Mouse (Mus musculus) liver, embryonic 14.5 days (tissue): ENCODE results near the gene Ppp1r12b. TPM values are rescaled to one million over a fixed set of nuclear protein-coding genes. Genes with fewer than 3 reads are reported as not detected.

ENCODE experiments used
- ATAC-seq: fragments of 200-750 bp; cut with Nextera tagmentation; 2 replicates; pipeline ENCODE4 v1.8.0; 2017; ENCODE audit warnings: moderate number of reproducible peaks, mild to moderate bottlenecking, moderate library complexity; ENCODE audit not compliant: insufficient read depth
- DNase-seq, 3 experiments: peaks; one replicate each; pipeline ENCODE4 v3.0.0-alpha.2; 2012 to 2013; ENCODE audit warnings: low read depth in 3 of 3, low spot score in 3 of 3
- H3K27ac ChIP-seq: fragments of 300-500 bp; sonication (generic); 2 replicates; pipeline ENCODE4 v1.5.1; 2014; ENCODE audit warnings: moderate library complexity, mild to moderate bottlenecking, control low read depth, inconsistent platforms
- H3K27me3 ChIP-seq: fragments of 300-500 bp; sonication (generic); 2 replicates; pipeline ENCODE4 v1.6.1; 2014; ENCODE audit warnings: mild to moderate bottlenecking, low read length, moderate library complexity; ENCODE audit not compliant: control insufficient read depth, insufficient read depth
- H3K36me3 ChIP-seq: fragments of 300-500 bp; sonication (generic); replicated peaks from 2 replicates; pipeline ENCODE4 v1.6.1; 2014; ENCODE audit warnings: low read depth; ENCODE audit not compliant: control insufficient read depth, insufficient read depth
- H3K4me1 ChIP-seq, 2 experiments: fragments of 200-500 bp in 1 of 2; fragments of 300-500 bp in 1 of 2; sonication (generic) in 1 of 2; replicated peaks; 2 replicates each; pipeline ENCODE4 v1.6.1; 2012 to 2014; ENCODE audit warnings: antibody characterized with exemption in 1 of 2, inconsistent platforms in 1 of 2, low read length in 1 of 2; ENCODE audit not compliant: control insufficient read depth in 2 of 2, insufficient read depth in 2 of 2
- H3K4me2 ChIP-seq: fragments of 300-500 bp; sonication (generic); 2 replicates; pipeline ENCODE4 v1.6.1; 2014; ENCODE audit warnings: low read depth, mild to moderate bottlenecking, control low read depth, moderate library complexity
- H3K4me3 ChIP-seq, 2 experiments: fragments of 200-500 bp in 1 of 2; fragments of 300-500 bp in 1 of 2; sonication (generic) in 1 of 2; 2 replicates each; pipeline ENCODE4 v1.5.1; 2012 to 2014; ENCODE audit warnings: low read depth in 2 of 2, low read length in 2 of 2, mild to moderate bottlenecking in 2 of 2, control low read depth in 1 of 2, inconsistent platforms in 1 of 2, moderate library complexity in 1 of 2; ENCODE audit not compliant: insufficient read depth in 1 of 2
- H3K9ac ChIP-seq: fragments of 300-500 bp; sonication (generic); replicated peaks from 2 replicates; pipeline ENCODE4 v1.6.1; 2014; ENCODE audit warnings: mild to moderate bottlenecking, control low read depth, moderate library complexity
- H3K9me3 ChIP-seq: fragments of 300-500 bp; sonication (generic); 2 replicates; pipeline ENCODE4 v1.6.1; 2016; ENCODE audit warnings: low read length, mixed read lengths; ENCODE audit not compliant: control insufficient read depth
- CTCF ChIP-seq: IDR thresholded peaks from 2 replicates; pipeline ENCODE4 v1.5.1; 2016; ENCODE audit warnings: antibody characterized with exemption, low read depth, control low read depth
- EP300 ChIP-seq: IDR thresholded peaks from 2 replicates; pipeline ENCODE4 v1.6.1; 2016; ENCODE audit warnings: antibody characterized with exemption, low read depth
- WGBS: fragments of 180-500 bp; shearing (Covaris S2); extraction: QIAGEN DNeasy Blood & Tissue Kit; methylation state at CpG from one replicate; pipeline ENCODE4 v1.1.7; 2014; ENCODE audit not compliant: insufficient replicate concordance; 5-methylcytosine and 5-hydroxymethylcytosine counted together
- polyA plus RNA-seq, 2 experiments: library from polyadenylated mRNA; depleted of rRNA in 1 of 2; stranded (reverse) in 1 of 2; unstranded in 1 of 2; fragments of >200 nt; fragmentation: Nextera tagmentation in 1 of 2; extraction: Ambion mirVana in 1 of 2; gene quantifications; 2 replicates each; pipeline versions ENCODE4 v1.2.1 to v1.2.3; 2012 to 2014

Ppp1r12b gene
- polyA plus RNA-seq, 2 experiments, result 1.6 to 1.7 TPM

DNA sequence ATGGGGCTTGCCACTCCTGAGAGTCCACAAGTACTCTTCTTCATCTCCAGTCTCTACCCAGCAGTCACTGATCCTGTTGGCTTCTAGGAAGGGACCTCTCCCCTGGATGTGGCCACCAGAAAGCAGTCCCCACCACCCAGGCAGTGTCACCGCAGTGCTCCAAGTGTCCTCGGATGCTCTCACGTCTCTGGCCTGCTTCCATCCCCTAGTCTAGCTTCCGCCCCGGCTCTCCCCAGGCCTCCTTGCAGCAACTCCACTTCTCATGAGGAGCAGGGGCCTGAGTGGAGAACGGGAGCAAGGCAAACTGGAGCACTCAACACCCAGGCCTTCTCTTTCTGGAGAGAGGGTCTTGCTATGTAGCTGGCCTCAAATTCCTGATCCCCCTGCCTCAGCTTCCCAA, 196.6 kb downstream of the Ppp1r12b start:
- Histone ChIP-seq H3K27me3 (no peaks in the 10 kb centered on the region), H3K27ac (no peak overlapping the region), H3K36me3 (no peaks in the 10 kb centered on the region), H3K4me2 (no peak overlapping the region), H3K9ac (no peak overlapping the region), H3K9me3 (no peaks in the 10 kb centered on the region), H3K4me1 (peaks cover 0 to 5% of the 10 kb centered on the region in 2 experiments; a peak in 1 of 4 replicates), H3K4me3 (no peak overlapping the region)
- DNase-seq (no peak), ATAC-seq (no peak)
- 78% methylated on average over 6 of the region's 6 CpGs for WGBS
- TF ChIP-seq CTCF (no peak), EP300 (no peak)

DNA sequence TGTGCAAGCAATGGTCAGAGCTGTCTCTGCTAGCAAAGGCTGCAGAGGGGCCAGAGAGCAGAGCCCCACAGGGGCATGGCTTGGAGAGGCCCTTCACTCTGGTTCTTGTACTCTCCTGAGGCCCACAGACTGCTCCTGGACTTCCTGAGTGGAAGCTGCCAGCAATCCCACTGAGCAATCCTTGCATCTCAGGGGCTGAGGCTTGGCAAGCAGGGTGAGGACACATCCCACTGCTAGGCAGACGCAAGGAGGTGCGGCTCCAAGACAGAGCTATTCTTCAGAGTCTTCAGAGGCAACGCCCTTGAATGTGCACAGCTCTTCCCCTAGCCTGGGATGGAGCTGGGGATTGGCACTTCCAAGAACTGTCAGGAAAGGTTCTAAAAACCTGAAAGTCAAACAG, 198.5 kb downstream of the Ppp1r12b start:
- TF ChIP-seq EP300 (no peak), CTCF (no peak)
- H3K36me3 ChIP-seq, result no peaks in the 10 kb centered on the region
- no peak for DNase-seq
- no peaks in the 10 kb centered on the region for H3K4me1 ChIP-seq
- no peak overlapping the region for H3K4me3 ChIP-seq
- no peak for ATAC-seq
- H3K9me3 ChIP-seq, result no peaks in the 10 kb centered on the region
- H3K27me3 ChIP-seq, result no peaks in the 10 kb centered on the region
- WGBS, result 82% methylated on average over 3 of the region's 3 CpGs
- no peak overlapping the region for H3K4me2 ChIP-seq
- no peak overlapping the region for H3K27ac ChIP-seq
- H3K9ac ChIP-seq, result no peak overlapping the region

GRCm38 (mm10) chr1:134756190-134756873, 199.4 kb downstream of the Ppp1r12b start:
- ATAC-seq (no peak), DNase-seq (no peak)
- Histone ChIP-seq H3K9me3 (no peaks in the 10 kb centered on the region), H3K27me3 (no peaks in the 10 kb centered on the region), H3K36me3 (no peaks in the 10 kb centered on the region), H3K9ac (no peak overlapping the region), H3K4me2 (no peak overlapping the region), H3K27ac (no peak overlapping the region), H3K4me1 (no peaks in the 10 kb centered on the region), H3K4me3 (no peak overlapping the region)
- no peak for TF ChIP-seq EP300
- TF ChIP-seq CTCF, result no peak
- 69% methylated on average over 10 of the region's 10 CpGs for WGBS

DNA sequence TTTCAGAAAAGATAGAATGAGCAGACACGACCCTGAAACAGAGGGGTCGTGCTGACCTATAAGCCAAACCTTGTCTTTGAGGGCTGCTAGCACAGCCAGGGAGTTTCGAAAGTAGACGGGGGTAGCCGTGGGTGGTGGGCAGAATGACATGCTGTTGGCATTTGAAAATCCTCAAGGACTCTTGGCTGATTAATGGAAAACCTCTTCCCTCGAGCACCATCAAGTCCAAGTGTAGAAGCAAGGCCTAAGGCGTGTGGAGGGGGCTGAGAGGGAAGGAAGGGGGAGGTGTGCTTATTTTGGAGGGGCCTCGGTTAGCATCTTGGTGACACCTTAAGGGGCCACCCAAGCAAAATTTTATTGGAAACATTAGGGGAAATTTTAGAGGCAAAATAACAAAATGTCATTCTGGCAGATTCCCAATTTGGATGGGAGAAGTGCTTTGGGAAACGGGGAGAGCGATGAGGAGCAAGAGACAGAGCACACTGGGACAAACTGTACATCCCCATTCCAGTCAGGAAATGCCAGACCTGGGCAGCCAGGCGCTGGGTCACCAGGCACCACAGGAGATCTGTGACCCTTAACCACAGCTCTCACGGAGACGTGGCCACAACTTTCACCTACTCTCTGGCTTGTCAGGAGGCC, 200.1 kb downstream of the Ppp1r12b start:
- ATAC-seq, result no peak

GRCm38 (mm10) chr1:134754818-134755217, 200.9 kb downstream of the Ppp1r12b start:
- no peak overlapping the region for H3K4me2 ChIP-seq
- H3K4me1 ChIP-seq, result no peaks in the 10 kb centered on the region
- DNase-seq (no peak), ATAC-seq (no peak)
- H3K4me3 ChIP-seq, result no peak overlapping the region
- H3K9me3 ChIP-seq, result no peaks in the 10 kb centered on the region
- H3K36me3 ChIP-seq, result no peaks in the 10 kb centered on the region
- TF ChIP-seq EP300 (no peak), CTCF (no peak)
- H3K27ac ChIP-seq, result no peak overlapping the region
- WGBS, result 74% methylated on average over 10 of the region's 10 CpGs
- H3K27me3 ChIP-seq, result no peaks in the 10 kb centered on the region
- no peak overlapping the region for H3K9ac ChIP-seq

More for the DNA sequence above, 200.1 kb downstream of the Ppp1r12b start:
- H3K27ac ChIP-seq, result no peak overlapping the region
- H3K4me1 ChIP-seq, result no peaks in the 10 kb centered on the region
- H3K4me3 ChIP-seq, result no peak overlapping the region
- H3K27me3 ChIP-seq, result no peaks in the 10 kb centered on the region
- 63% methylated on average over 13 of the region's 13 CpGs for WGBS
- TF ChIP-seq CTCF (no peak), EP300 (no peak)
- no peaks in the 10 kb centered on the region for H3K36me3 ChIP-seq
- H3K4me2 ChIP-seq, result no peak overlapping the region
- no peak overlapping the region for H3K9ac ChIP-seq
- no peaks in the 10 kb centered on the region for H3K9me3 ChIP-seq
- DNase-seq, result no peak
